ENCODE assay signal across 9 mouse cellular contexts in genomic region chr10:82631133-82631532, GRCm38 (mm10). TPM values are rescaled to one million over a fixed set of nuclear protein-coding genes. Genes with fewer than 3 reads are reported as not detected.
DNase-seq lines count a peak whose midpoint lies in the region; ATAC-seq lines count a peak whose summit lies in the region.
"Had no signal": no experiment of that assay in that cellular context is flagged by ENCODE, and none has a peak within 500 bp of the region (broad histone marks: within the 10 kb centered on the region; RNA-seq: fewer than 3 reads in every experiment).

No protein-coding gene starts in this region.

- H3K4me1 ChIP-seq in lung, embryonic 16.5 days (replicated peaks; ENCODE audit: control insufficient read depth, insufficient read depth, low read length): peaks cover 13% of the 10 kb centered on the region
- peaks cover 13% of the 10 kb centered on the region for H3K4me1 ChIP-seq in embryonic facial prominence, embryonic 15.5 days
- H3K4me1 ChIP-seq in limb, embryonic 11.5 days (ENCODE audit: control insufficient read depth, insufficient read depth, low read length): peaks cover 8% of the 10 kb centered on the region
- H3K4me1 ChIP-seq in neural tube, embryonic 15.5 days: peaks cover 26% of the 10 kb centered on the region

- ATAC-seq in lung, embryonic 16.5 days (ENCODE audit: low read depth): no peak
- no peak for ATAC-seq in embryonic facial prominence, embryonic 15.5 days (ENCODE audit: insufficient number of reproducible peaks, low FRiP score, low TSS enrichment, low read depth)
- no peak for ATAC-seq in limb, embryonic 11.5 days (ENCODE audit: insufficient number of reproducible peaks, low FRiP score, low TSS enrichment, low read depth)
- no peak for ATAC-seq in neural tube, embryonic 15.5 days (ENCODE audit: low FRiP score)

- H3K4me3 ChIP-seq in lung, embryonic 16.5 days (ENCODE audit: low read length): no peak overlapping the region; the same call in 1 of the 2 replicates
- peak overlapping the region; percentile 82 for H3K4me3 ChIP-seq in embryonic facial prominence, embryonic 15.5 days (replicated peaks)
- 0 out of 2 replicates have a peak overlapping the region, but pooled peaks have one; percentile 70 for H3K4me3 ChIP-seq in limb, embryonic 11.5 days (ENCODE audit: low read depth, low read length)
- H3K4me3 ChIP-seq in neural tube, embryonic 15.5 days (replicated peaks): peak overlapping the region; percentile 78

- no peaks in the 10 kb centered on the region for H3K27me3 ChIP-seq in lung, embryonic 16.5 days (ENCODE audit: control insufficient read depth, insufficient read depth, low read depth, low read length)
- no peaks in the 10 kb centered on the region for H3K27me3 ChIP-seq in embryonic facial prominence, embryonic 15.5 days
- H3K27me3 ChIP-seq in limb, embryonic 11.5 days (ENCODE audit: control insufficient read depth, insufficient read depth, low read length): no peaks in the 10 kb centered on the region
- no peaks in the 10 kb centered on the region for H3K27me3 ChIP-seq in neural tube, embryonic 15.5 days (replicated peaks)

- no peak overlapping the region for H3K27ac ChIP-seq in lung, embryonic 16.5 days (ENCODE audit: low read length)
- H3K27ac ChIP-seq in embryonic facial prominence, embryonic 15.5 days (replicated peaks): no peak overlapping the region
- H3K27ac ChIP-seq in limb, embryonic 11.5 days (replicated peaks; ENCODE audit: low read depth, low read length): no peak overlapping the region
- no peak overlapping the region for H3K27ac ChIP-seq in neural tube, embryonic 15.5 days (replicated peaks)

- no peak for DNase-seq in lung, adult 18-20 months
- peak; percentile 20 for DNase-seq in limb, embryonic 11.5 days (ENCODE audit: low spot score)
- no peak for DNase-seq in cerebellum, postnatal 14 days
- DNase-seq in spleen, postnatal 36 days (ENCODE audit: low spot score in 2 of 2): no peak
- DNase-seq in ovary, postnatal 14 days (ENCODE audit: low spot score): no peak
- DNase-seq: gastrocnemius, postnatal 36 days had no signal

- H3K36me3 ChIP-seq in lung, embryonic 16.5 days (ENCODE audit: control insufficient read depth, insufficient read depth, low read length): peaks cover 8% of the 10 kb centered on the region; the same call in 1 of the 2 replicates
- H3K36me3 ChIP-seq in embryonic facial prominence, embryonic 15.5 days: peaks cover 17% of the 10 kb centered on the region; the same call in 1 of the 2 replicates
- peaks cover 15% of the 10 kb centered on the region; the same call in 1 of the 2 replicates for H3K36me3 ChIP-seq in limb, embryonic 11.5 days (ENCODE audit: control insufficient read depth, insufficient read depth, low read length)
- peaks cover 10% of the 10 kb centered on the region; the same call in 1 of the 2 replicates for H3K36me3 ChIP-seq in neural tube, embryonic 15.5 days

- H3K4me2 ChIP-seq in lung, embryonic 16.5 days (ENCODE audit: low read depth, low read length): peak overlapping the region; percentile 88
- H3K4me2 ChIP-seq in embryonic facial prominence, embryonic 15.5 days (replicated peaks): peak overlapping the region; percentile 75; the same call in 1 of the 2 replicates
- peak overlapping the region; percentile 61; the same call in 1 of the 2 replicates for H3K4me2 ChIP-seq in limb, embryonic 11.5 days (ENCODE audit: low read depth, severe bottlenecking)
- H3K4me2 ChIP-seq in neural tube, embryonic 15.5 days: peak overlapping the region; percentile 83

- no peaks in the 10 kb centered on the region for H3K9me3 ChIP-seq in lung, embryonic 16.5 days (ENCODE audit: control insufficient read depth, low read length)
- no peaks in the 10 kb centered on the region for H3K9me3 ChIP-seq in embryonic facial prominence, embryonic 15.5 days (replicated peaks)
- H3K9me3 ChIP-seq in limb, embryonic 11.5 days (ENCODE audit: control insufficient read depth, low read length): no peaks in the 10 kb centered on the region; the same call in 1 of the 2 replicates
- H3K9me3 ChIP-seq in neural tube, embryonic 15.5 days (replicated peaks): no peaks in the 10 kb centered on the region

- peak overlapping the region; percentile 25; the same call in 1 of the 2 replicates for H3K9ac ChIP-seq in lung, embryonic 16.5 days (ENCODE audit: low read length)
- no peak overlapping the region for H3K9ac ChIP-seq in embryonic facial prominence, embryonic 15.5 days
- no peak overlapping the region for H3K9ac ChIP-seq in limb, embryonic 11.5 days (ENCODE audit: low read length)
- no peak overlapping the region for H3K9ac ChIP-seq in neural tube, embryonic 15.5 days (replicated peaks)

- WGBS in lung, embryonic 16.5 days: 77% methylated on average over 7 of the region's 7 CpGs
- WGBS in embryonic facial prominence, embryonic 15.5 days: 75% methylated on average over 7 of the region's 7 CpGs
- WGBS in limb, embryonic 11.5 days: 85% methylated on average over 7 of the region's 7 CpGs
- 80% methylated on average over 7 of the region's 7 CpGs for WGBS in neural tube, embryonic 15.5 days

RNA-seq across cellular contexts. Expression of gene Tdg, which starts 1.5 kb away (rescaled TPM):
- polyA plus RNA-seq in lung, embryonic 16.5 days (2015; fragmentation: Nextera tagmentation; extraction: Ambion mirVana): 110 and 123 TPM in 2 replicates
- 113 and 117 TPM in 2 replicates for polyA plus RNA-seq in embryonic facial prominence, embryonic 15.5 days (2015; fragmentation: Nextera tagmentation; extraction: Ambion mirVana)
- polyA plus RNA-seq in limb, embryonic 11.5 days (2014; fragmentation: Nextera tagmentation; extraction: Ambion mirVana): 250 and 262 TPM in 2 replicates
- 133 and 134 TPM in 2 replicates for polyA plus RNA-seq in neural tube, embryonic 15.5 days (2015; fragmentation: Nextera tagmentation; extraction: Ambion mirVana)

RNA-seq across cellular contexts. Expression of gene 1190007I07Rik, which starts 8.1 kb away (rescaled TPM):
- polyA plus RNA-seq in lung, embryonic 16.5 days (2015; fragmentation: Nextera tagmentation; extraction: Ambion mirVana): 30.9 and 34.5 TPM in 2 replicates
- polyA plus RNA-seq in embryonic facial prominence, embryonic 15.5 days (2015; fragmentation: Nextera tagmentation; extraction: Ambion mirVana): 30.5 and 31.9 TPM in 2 replicates
- 44.3 and 49.0 TPM in 2 replicates for polyA plus RNA-seq in limb, embryonic 11.5 days (2014; fragmentation: Nextera tagmentation; extraction: Ambion mirVana)
- 39.3 and 44.6 TPM in 2 replicates for polyA plus RNA-seq in neural tube, embryonic 15.5 days (2015; fragmentation: Nextera tagmentation; extraction: Ambion mirVana)

RNA-seq across cellular contexts. Expression of gene Glt8d2, which starts 59.3 kb away (rescaled TPM):
- polyA plus RNA-seq in lung, embryonic 16.5 days (2015; fragmentation: Nextera tagmentation; extraction: Ambion mirVana): 4.3 TPM in 2 replicates
- polyA plus RNA-seq in embryonic facial prominence, embryonic 15.5 days (2015; fragmentation: Nextera tagmentation; extraction: Ambion mirVana): 21.5 and 21.6 TPM in 2 replicates
- polyA plus RNA-seq in limb, embryonic 11.5 days (2014; fragmentation: Nextera tagmentation; extraction: Ambion mirVana): 5.1 and 6.2 TPM in 2 replicates
- 1.8 and 2.7 TPM in 2 replicates for polyA plus RNA-seq in neural tube, embryonic 15.5 days (2015; fragmentation: Nextera tagmentation; extraction: Ambion mirVana)
